Mouse (Mus musculus): ENCODE data around the gene Rnf121. TPM values are rescaled to one million over a fixed set of nuclear protein-coding genes. Genes with fewer than 3 reads are reported as not detected.
"Not testable (repeated sequence)": the region's sequence is repeated elsewhere in the genome, so short reads cannot be mapped to it uniquely, and the experiment has no call there.

Rnf121 gene
- polyA plus RNA-seq, 1 experiment, result 31.9 TPM

DNA sequence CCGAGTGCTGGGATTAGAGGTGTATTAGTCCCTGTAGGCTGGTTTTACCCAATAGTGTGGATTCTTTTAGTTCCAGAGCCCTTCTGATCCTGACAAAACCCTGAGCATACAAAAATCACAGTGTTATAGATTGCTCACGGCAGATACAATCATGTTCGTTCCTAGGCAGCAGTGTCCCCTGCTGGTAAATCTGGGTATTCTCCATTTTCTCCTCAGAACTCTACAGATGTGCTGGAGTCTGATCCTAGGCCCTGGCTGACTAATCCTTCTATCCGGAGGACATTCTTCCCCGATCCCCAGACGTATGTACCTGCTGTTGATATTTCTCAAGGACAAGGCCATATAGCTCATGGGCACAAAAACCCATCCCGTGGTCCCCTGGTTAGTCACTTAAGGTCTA, 13.2 kb upstream of the Rnf121 start:
- Histone ChIP-seq H3K4me1 (ENCODE audit: control insufficient read depth, insufficient read depth, low read length) (no peaks in the 10 kb centered on the region), H3K4me3 (replicated peaks; ENCODE audit: extremely low read depth, low read depth, low read length) (no peak overlapping the region)
- DNase-seq, result no peak
- TF ChIP-seq CTCF (IDR thresholded peaks at IDR 0.05; ENCODE audit: insufficient read depth, low read length) (peak; percentile 37; the same call in 1 of the 2 replicates), POLR2A (IDR thresholded peaks at IDR 0.05; ENCODE audit: borderline replicate concordance, extremely low read depth, low read depth, low read length) (no peak)
- 72% methylated on average over 7 of the region's 7 CpGs for WGBS

GRCm38 (mm10) chr7:102076714-102077296, 11.5 kb upstream of the Rnf121 start:
- no peak for DNase-seq
- Histone ChIP-seq H3K4me3 (replicated peaks; ENCODE audit: extremely low read depth, low read depth, low read length) (no peak overlapping the region), H3K4me1 (ENCODE audit: control insufficient read depth, insufficient read depth, low read length) (no peaks in the 10 kb centered on the region)
- WGBS, result 72% methylated on average over 7 of the region's 7 CpGs
- TF ChIP-seq POLR2A (IDR thresholded peaks at IDR 0.05; ENCODE audit: borderline replicate concordance, extremely low read depth, low read depth, low read length), result no peak
- TF ChIP-seq CTCF (IDR thresholded peaks at IDR 0.05; ENCODE audit: insufficient read depth, low read length), result peak; percentile 67

- TF ChIP-seq CTCF (IDR thresholded peaks at IDR 0.05; ENCODE audit: insufficient read depth, low read length), result no peak
- H3K4me3 ChIP-seq (replicated peaks; ENCODE audit: extremely low read depth, low read depth, low read length), result no peak overlapping the region
- peaks cover 8% of the 10 kb centered on the region for H3K4me1 ChIP-seq (ENCODE audit: control insufficient read depth, insufficient read depth, low read length)
- WGBS, result 56% methylated on average over 6 of the region's 6 CpGs
- no peak for DNase-seq
Observed at GRCm38 (mm10) chr7:102066363-102066762, 1.1 kb upstream of the Rnf121 start.

DNA sequence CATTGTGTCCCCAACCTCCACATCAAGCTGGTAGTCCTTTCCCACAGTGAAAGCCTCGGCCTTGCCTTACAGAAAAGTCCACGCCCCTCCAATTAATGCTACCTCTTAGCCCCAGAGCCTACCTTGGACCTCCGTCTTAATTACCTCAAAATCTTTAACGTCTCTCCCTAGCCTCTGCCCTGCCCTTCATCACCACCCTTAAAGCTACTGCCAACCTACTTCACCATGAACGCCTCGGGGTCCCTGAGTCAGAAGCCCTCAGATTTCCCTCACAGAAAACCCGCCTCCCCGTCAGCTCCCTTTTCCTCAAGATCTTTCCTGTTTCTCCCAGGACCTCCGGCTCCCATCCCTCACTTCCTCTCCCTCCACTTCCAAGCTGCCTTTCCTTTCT, 619 bp downstream of the Rnf121 start:
- peak; percentile 8 for DNase-seq
- TF ChIP-seq POLR2A (IDR thresholded peaks at IDR 0.05; ENCODE audit: borderline replicate concordance, extremely low read depth, low read depth, low read length), result no peak
- TF ChIP-seq CTCF (IDR thresholded peaks at IDR 0.05; ENCODE audit: insufficient read depth, low read length), result no peak
- Histone ChIP-seq H3K4me1 (ENCODE audit: control insufficient read depth, insufficient read depth, low read length) (peaks cover 8% of the 10 kb centered on the region), H3K4me3 (replicated peaks; ENCODE audit: extremely low read depth, low read depth, low read length) (peak overlapping the region; percentile 97)
- WGBS, result under 1% methylated on average over 9 of the region's 9 CpGs

GRCm38 (mm10) chr7:102063891-102064290, 1.4 kb downstream of the Rnf121 start:
- no peak overlapping the region for H3K4me3 ChIP-seq (replicated peaks; ENCODE audit: extremely low read depth, low read depth, low read length)
- 61% methylated on average over 9 of the region's 9 CpGs for WGBS
- DNase-seq, result no peak
- peaks cover 8% of the 10 kb centered on the region for H3K4me1 ChIP-seq (ENCODE audit: control insufficient read depth, insufficient read depth, low read length)
- no peak for TF ChIP-seq CTCF (IDR thresholded peaks at IDR 0.05; ENCODE audit: insufficient read depth, low read length)
- no peak for TF ChIP-seq POLR2A (IDR thresholded peaks at IDR 0.05; ENCODE audit: borderline replicate concordance, extremely low read depth, low read depth, low read length)

GRCm38 (mm10) chr7:102062203-102062602, 3.1 kb downstream of the Rnf121 start:
- H3K4me1 ChIP-seq (ENCODE audit: control insufficient read depth, insufficient read depth, low read length), result peaks cover 8% of the 10 kb centered on the region
- H3K4me3 ChIP-seq (replicated peaks; ENCODE audit: extremely low read depth, low read depth, low read length), result no peak overlapping the region
- WGBS, result 79% methylated on average over 1 of the region's 1 CpGs
- TF ChIP-seq POLR2A (IDR thresholded peaks at IDR 0.05; ENCODE audit: borderline replicate concordance, extremely low read depth, low read depth, low read length) (no peak), CTCF (IDR thresholded peaks at IDR 0.05; ENCODE audit: insufficient read depth, low read length) (no peak)
- no peak for DNase-seq

GRCm38 (mm10) chr7:102061353-102061752, 3.9 kb downstream of the Rnf121 start:
- TF ChIP-seq CTCF (IDR thresholded peaks at IDR 0.05; ENCODE audit: insufficient read depth, low read length) (no peak), POLR2A (IDR thresholded peaks at IDR 0.05; ENCODE audit: borderline replicate concordance, extremely low read depth, low read depth, low read length) (no peak)
- no peak for DNase-seq
- Histone ChIP-seq H3K4me3 (replicated peaks; ENCODE audit: extremely low read depth, low read depth, low read length) (no peak overlapping the region), H3K4me1 (ENCODE audit: control insufficient read depth, insufficient read depth, low read length) (peaks cover 8% of the 10 kb centered on the region)
- WGBS, result 85% methylated on average over 3 of the region's 3 CpGs

GRCm38 (mm10) chr7:102048524-102048923, 16.7 kb downstream of the Rnf121 start:
- not testable (repeated sequence) for H3K4me3 ChIP-seq (replicated peaks; ENCODE audit: extremely low read depth, low read depth, low read length); DNase-seq; H3K4me1 ChIP-seq (ENCODE audit: control insufficient read depth, insufficient read depth, low read length)

- Histone ChIP-seq H3K4me3 (replicated peaks; ENCODE audit: extremely low read depth, low read depth, low read length) (no peak overlapping the region), H3K4me1 (ENCODE audit: control insufficient read depth, insufficient read depth, low read length) (no peaks in the 10 kb centered on the region; the same call in 1 of the 2 replicates)
- DNase-seq, result no peak
- WGBS, result 52% methylated on average over 2 of the region's 2 CpGs
- TF ChIP-seq POLR2A (IDR thresholded peaks at IDR 0.05; ENCODE audit: borderline replicate concordance, extremely low read depth, low read depth, low read length), result no peak
- no peak for TF ChIP-seq CTCF (IDR thresholded peaks at IDR 0.05; ENCODE audit: insufficient read depth, low read length)
Observed at GRCm38 (mm10) chr7:102042314-102042713, 23.0 kb downstream of the Rnf121 start.

DNA sequence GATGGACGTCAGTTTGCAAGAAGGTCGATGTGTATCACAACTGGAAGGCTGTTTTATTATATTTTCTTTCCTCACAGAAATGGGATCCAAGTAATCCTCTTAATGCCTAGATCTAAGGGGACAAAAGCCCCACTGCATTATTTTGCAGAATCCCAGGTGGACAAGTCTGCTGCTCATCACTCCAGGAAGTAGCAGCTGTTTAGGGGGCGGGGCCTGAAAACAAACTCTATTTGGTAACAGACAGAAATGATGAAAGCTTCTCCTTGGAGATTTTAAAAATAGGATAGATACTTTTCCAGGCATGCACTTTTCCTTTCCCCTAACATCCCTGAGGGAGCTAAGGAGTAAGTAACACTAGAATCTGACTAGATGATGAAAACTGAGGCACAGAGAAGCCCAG, 28.0 kb downstream of the Rnf121 start:
- no peak for DNase-seq
- Histone ChIP-seq H3K4me3 (replicated peaks; ENCODE audit: extremely low read depth, low read depth, low read length) (no peak overlapping the region), H3K4me1 (ENCODE audit: control insufficient read depth, insufficient read depth, low read length) (no peaks in the 10 kb centered on the region)
- WGBS, result 90% methylated on average over 3 of the region's 3 CpGs
- TF ChIP-seq POLR2A (IDR thresholded peaks at IDR 0.05; ENCODE audit: borderline replicate concordance, extremely low read depth, low read depth, low read length) (no peak), CTCF (IDR thresholded peaks at IDR 0.05; ENCODE audit: insufficient read depth, low read length) (no peak)

Measured in lung, adult 2 months (tissue).